Mouse (Mus musculus): ENCODE results near the gene Gipr. TPM values are rescaled to one million over a fixed set of nuclear protein-coding genes. Genes with fewer than 3 reads are reported as not detected.

Gene Gipr
- polyA plus RNA-seq, 1 experiment: 0.08 TPM

DNA sequence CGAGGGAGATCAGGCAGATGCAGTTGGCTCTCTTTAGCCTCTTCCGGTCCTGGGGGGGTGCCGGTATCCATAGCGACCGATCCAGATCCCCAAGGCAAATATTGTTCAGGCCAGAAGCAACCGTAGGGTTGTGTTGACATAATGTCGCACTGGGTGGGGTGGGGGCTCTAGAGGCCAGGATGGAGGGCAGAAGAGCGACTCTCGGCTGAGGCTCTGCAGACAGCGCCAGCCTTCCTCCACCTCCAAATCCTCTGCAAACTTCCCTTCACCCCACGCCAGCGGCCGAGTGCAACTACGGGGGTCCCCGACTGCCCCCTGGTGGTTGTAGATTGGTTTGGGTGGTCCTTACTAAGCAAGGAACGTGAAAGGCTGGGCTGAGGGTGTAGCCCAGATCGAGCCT, 6.9 kb upstream of the Gipr start:
- Histone ChIP-seq H3K4me3 (ENCODE audit: extremely low read depth, insufficient read depth, insufficient read length) (no peak overlapping the region), H3K36me3 (ENCODE audit: control insufficient read depth, insufficient read depth, low read length) (no peaks in the 10 kb centered on the region), H3K4me1 (ENCODE audit: control insufficient read depth, insufficient read depth, insufficient read length) (no peaks in the 10 kb centered on the region), H3K27ac (ENCODE audit: insufficient read depth, low read length) (no peak overlapping the region), H3K27me3 (ENCODE audit: control insufficient read depth, insufficient read depth, low read length) (peaks cover 17% of the 10 kb centered on the region)
- DNase-seq (ENCODE audit: low read depth in 1 of 2, low spot score in 2 of 2): peak in 1 of 2 experiments; percentile 73
- 5% methylated on average over 17 of the region's 17 CpGs for WGBS
- TF ChIP-seq POLR2A (IDR thresholded peaks at IDR 0.05; ENCODE audit: low read depth, low read length) (no peak), CTCF (IDR thresholded peaks at IDR 0.05; ENCODE audit: extremely low read depth, insufficient read depth, insufficient read length, insufficient replicate concordance) (peak; percentile 75; the same call in 1 of the 2 replicates)

DNA sequence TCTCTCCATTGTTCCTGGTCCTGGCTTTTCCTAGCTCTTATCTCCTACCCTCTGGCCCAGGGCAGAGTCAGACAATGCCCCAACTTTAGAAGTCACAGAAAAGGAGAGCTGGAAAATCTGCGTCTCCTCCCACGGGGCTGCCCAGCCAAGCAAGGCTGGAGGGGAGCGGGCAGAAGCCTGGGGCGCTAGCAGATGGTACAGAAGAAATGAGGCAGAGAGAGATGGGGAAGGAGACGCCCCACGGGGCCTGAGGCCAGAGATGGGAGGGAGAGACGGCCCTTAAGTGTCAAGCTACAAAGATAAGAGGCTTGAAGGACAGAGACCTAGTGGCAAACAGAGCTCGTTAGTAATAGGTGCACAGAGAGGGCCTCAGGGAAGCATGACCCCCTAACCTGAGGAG, 5.9 kb upstream of the Gipr start:
- no peak for DNase-seq (ENCODE audit: low read depth in 1 of 2, low spot score in 2 of 2)
- peaks cover 14% of the 10 kb centered on the region for H3K27me3 ChIP-seq (ENCODE audit: control insufficient read depth, insufficient read depth, low read length)
- WGBS: 46% methylated on average over 8 of the region's 8 CpGs
- no peaks in the 10 kb centered on the region for H3K4me1 ChIP-seq (ENCODE audit: control insufficient read depth, insufficient read depth, insufficient read length)
- no peak overlapping the region for H3K4me3 ChIP-seq (ENCODE audit: extremely low read depth, insufficient read depth, insufficient read length)
- no peak overlapping the region for H3K27ac ChIP-seq (ENCODE audit: insufficient read depth, low read length)
- no peaks in the 10 kb centered on the region for H3K36me3 ChIP-seq (ENCODE audit: control insufficient read depth, insufficient read depth, low read length)
- TF ChIP-seq CTCF (IDR thresholded peaks at IDR 0.05; ENCODE audit: extremely low read depth, insufficient read depth, insufficient read length, insufficient replicate concordance): no peak
- no peak for TF ChIP-seq POLR2A (IDR thresholded peaks at IDR 0.05; ENCODE audit: low read depth, low read length)

DNA sequence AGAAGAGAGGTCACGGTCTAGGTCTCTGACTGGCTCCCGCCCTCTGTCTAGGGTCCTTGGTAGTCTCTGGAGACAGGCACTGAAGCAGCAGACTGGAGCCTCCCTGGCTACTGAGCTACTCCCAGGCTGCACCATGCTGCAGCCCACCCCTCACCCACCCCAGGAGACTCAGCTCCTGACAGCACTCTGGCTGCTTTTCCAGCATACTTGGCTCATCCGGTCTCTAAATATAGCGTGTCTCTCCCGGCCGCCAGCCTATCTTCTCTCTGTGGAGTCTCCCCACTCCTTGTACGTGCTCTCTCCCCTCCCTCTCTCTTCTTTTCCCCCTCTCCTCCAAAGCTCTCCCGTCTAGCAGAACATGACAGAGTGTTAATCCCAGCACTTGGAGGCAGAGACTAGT, 4.2 kb upstream of the Gipr start:
- H3K27me3 ChIP-seq (ENCODE audit: control insufficient read depth, insufficient read depth, low read length): 0 out of 2 replicates have a peak, but pooled peaks cover under 1% of the 10 kb centered on the region

GRCm38 (mm10) chr7:19169506-19169905, 3.6 kb upstream of the Gipr start:
- Histone ChIP-seq H3K4me3 (ENCODE audit: extremely low read depth, insufficient read depth, insufficient read length) (no peak overlapping the region), H3K4me1 (ENCODE audit: control insufficient read depth, insufficient read depth, insufficient read length) (no peaks in the 10 kb centered on the region), H3K27me3 (ENCODE audit: control insufficient read depth, insufficient read depth, low read length) (0 out of 2 replicates have a peak, but pooled peaks cover 2% of the 10 kb centered on the region), H3K27ac (ENCODE audit: insufficient read depth, low read length) (no peak overlapping the region), H3K36me3 (ENCODE audit: control insufficient read depth, insufficient read depth, low read length) (no peaks in the 10 kb centered on the region)
- no peak for DNase-seq (ENCODE audit: low read depth in 1 of 2, low spot score in 2 of 2)
- 43% methylated on average over 10 of the region's 10 CpGs for WGBS
- TF ChIP-seq POLR2A (IDR thresholded peaks at IDR 0.05; ENCODE audit: low read depth, low read length): no peak
- no peak for TF ChIP-seq CTCF (IDR thresholded peaks at IDR 0.05; ENCODE audit: extremely low read depth, insufficient read depth, insufficient read length, insufficient replicate concordance)

More for the DNA sequence above, 4.2 kb upstream of the Gipr start:
- no peak for DNase-seq (ENCODE audit: low read depth in 1 of 2, low spot score in 2 of 2)
- H3K36me3 ChIP-seq (ENCODE audit: control insufficient read depth, insufficient read depth, low read length): no peaks in the 10 kb centered on the region
- WGBS: 78% methylated on average over 8 of the region's 8 CpGs
- no peak overlapping the region for H3K27ac ChIP-seq (ENCODE audit: insufficient read depth, low read length)
- no peak overlapping the region for H3K4me3 ChIP-seq (ENCODE audit: extremely low read depth, insufficient read depth, insufficient read length)
- TF ChIP-seq POLR2A (IDR thresholded peaks at IDR 0.05; ENCODE audit: low read depth, low read length) (no peak), CTCF (IDR thresholded peaks at IDR 0.05; ENCODE audit: extremely low read depth, insufficient read depth, insufficient read length, insufficient replicate concordance) (no peak)
- H3K4me1 ChIP-seq (ENCODE audit: control insufficient read depth, insufficient read depth, insufficient read length): no peaks in the 10 kb centered on the region

GRCm38 (mm10) chr7:19166990-19167389, 1.1 kb upstream of the Gipr start:
- H3K36me3 ChIP-seq (ENCODE audit: control insufficient read depth, insufficient read depth, low read length): no peaks in the 10 kb centered on the region
- TF ChIP-seq CTCF (IDR thresholded peaks at IDR 0.05; ENCODE audit: extremely low read depth, insufficient read depth, insufficient read length, insufficient replicate concordance): no peak
- TF ChIP-seq POLR2A (IDR thresholded peaks at IDR 0.05; ENCODE audit: low read depth, low read length): no peak
- H3K27me3 ChIP-seq (ENCODE audit: control insufficient read depth, insufficient read depth, low read length): 0 out of 2 replicates have a peak, but pooled peaks cover 2% of the 10 kb centered on the region
- no peak overlapping the region for H3K27ac ChIP-seq (ENCODE audit: insufficient read depth, low read length)
- no peak overlapping the region for H3K4me3 ChIP-seq (ENCODE audit: extremely low read depth, insufficient read depth, insufficient read length)
- 85% methylated on average over 3 of the region's 3 CpGs for WGBS
- no peak for DNase-seq (ENCODE audit: low read depth in 1 of 2, low spot score in 2 of 2)
- H3K4me1 ChIP-seq (ENCODE audit: control insufficient read depth, insufficient read depth, insufficient read length): no peaks in the 10 kb centered on the region

DNA sequence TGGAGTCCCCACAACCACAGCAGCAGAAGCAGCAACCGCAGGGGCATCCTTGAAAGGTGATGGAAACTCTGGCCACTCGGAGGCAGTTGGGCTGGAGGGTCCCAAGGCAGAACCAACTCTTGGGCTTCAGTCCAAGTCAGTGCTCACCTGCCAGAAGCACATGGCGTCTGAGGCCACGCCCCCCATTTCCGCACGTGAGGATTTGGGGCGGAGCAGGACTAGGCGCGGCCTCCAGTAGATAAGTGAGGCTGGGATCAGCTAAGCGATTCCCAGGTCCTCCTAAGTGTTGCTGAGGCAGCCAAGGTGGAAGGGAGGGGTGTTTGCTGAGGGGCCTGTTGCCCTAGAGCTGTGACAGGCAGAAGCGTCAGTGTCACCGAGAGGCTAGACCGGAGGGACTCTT, 949 bp downstream of the Gipr start:
- 7% methylated on average over 13 of the region's 13 CpGs for WGBS
- H3K27ac ChIP-seq (ENCODE audit: insufficient read depth, low read length): no peak overlapping the region
- no peak overlapping the region for H3K4me3 ChIP-seq (ENCODE audit: extremely low read depth, insufficient read depth, insufficient read length)
- H3K27me3 ChIP-seq (ENCODE audit: control insufficient read depth, insufficient read depth, low read length): 0 out of 2 replicates have a peak, but pooled peaks cover 5% of the 10 kb centered on the region
- H3K4me1 ChIP-seq (ENCODE audit: control insufficient read depth, insufficient read depth, insufficient read length): no peaks in the 10 kb centered on the region
- DNase-seq (ENCODE audit: low read depth in 1 of 2, low spot score in 2 of 2): no peak
- H3K36me3 ChIP-seq (ENCODE audit: control insufficient read depth, insufficient read depth, low read length): no peaks in the 10 kb centered on the region
- TF ChIP-seq CTCF (IDR thresholded peaks at IDR 0.05; ENCODE audit: extremely low read depth, insufficient read depth, insufficient read length, insufficient replicate concordance) (no peak), POLR2A (IDR thresholded peaks at IDR 0.05; ENCODE audit: low read depth, low read length) (no peak)

DNA sequence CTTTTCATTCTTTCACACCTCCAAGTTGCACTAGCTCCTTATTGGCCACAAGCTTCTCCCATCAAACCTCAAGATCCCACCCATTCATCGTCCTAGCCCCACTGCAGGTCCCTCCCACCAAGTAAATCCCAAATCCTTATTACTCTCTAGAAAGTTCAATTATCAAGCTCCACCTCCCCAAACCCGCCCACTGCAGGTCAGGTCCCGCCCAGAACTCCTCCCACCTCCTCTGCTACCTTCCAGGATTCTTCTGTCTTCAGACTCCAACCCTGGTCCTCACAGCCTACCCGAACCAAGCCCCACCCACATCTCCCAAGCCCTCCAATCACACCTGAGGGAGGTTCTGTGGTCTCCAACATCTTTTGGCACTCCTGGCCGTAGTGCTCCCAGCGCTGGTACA, 1.7 kb downstream of the Gipr start:
- Histone ChIP-seq H3K4me1 (ENCODE audit: control insufficient read depth, insufficient read depth, insufficient read length) (no peaks in the 10 kb centered on the region), H3K36me3 (ENCODE audit: control insufficient read depth, insufficient read depth, low read length) (no peaks in the 10 kb centered on the region), H3K4me3 (ENCODE audit: extremely low read depth, insufficient read depth, insufficient read length) (no peak overlapping the region), H3K27ac (ENCODE audit: insufficient read depth, low read length) (no peak overlapping the region), H3K27me3 (ENCODE audit: control insufficient read depth, insufficient read depth, low read length) (peaks cover 7% of the 10 kb centered on the region; the same call in 1 of the 2 replicates)
- TF ChIP-seq CTCF (IDR thresholded peaks at IDR 0.05; ENCODE audit: extremely low read depth, insufficient read depth, insufficient read length, insufficient replicate concordance): no peak
- TF ChIP-seq POLR2A (IDR thresholded peaks at IDR 0.05; ENCODE audit: low read depth, low read length): no peak
- WGBS: 5% methylated on average over 6 of the region's 6 CpGs
- DNase-seq (ENCODE audit: low read depth in 1 of 2, low spot score in 2 of 2): no peak

All from spleen, adult 2 months (tissue).